Comparison of ENCODE assay signal across 28 mouse cellular contexts in the genomic region with DNA sequence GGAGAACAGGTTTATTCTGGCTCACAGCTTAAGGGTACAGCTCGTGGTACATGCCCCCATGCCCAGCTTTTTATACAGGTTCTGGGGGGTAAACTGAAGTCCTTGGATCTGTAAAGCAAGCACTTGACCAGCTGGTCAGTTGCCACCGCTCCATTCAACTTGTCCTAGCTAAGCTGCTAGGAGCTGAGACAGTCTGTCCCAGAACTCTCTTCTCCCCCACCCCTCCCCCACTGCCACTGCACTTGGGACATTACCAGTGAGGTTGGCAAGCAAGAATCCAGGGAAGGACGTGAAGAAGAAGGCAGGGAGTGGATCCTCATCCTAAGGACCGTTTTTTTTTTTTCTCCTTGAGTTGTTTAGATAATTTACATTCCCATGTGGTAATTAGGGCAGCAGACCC. TPM values are rescaled to one million over a fixed set of nuclear protein-coding genes. Genes with fewer than 3 reads are reported as not detected.
DNase-seq lines count a peak whose midpoint lies in the region; ATAC-seq and TF ChIP-seq lines count a peak whose summit lies in the region.
"Had no signal": no experiment of that assay in that cellular context is flagged by ENCODE, and none has a peak within 500 bp of the region (broad histone marks: within the 10 kb centered on the region; RNA-seq: fewer than 3 reads in every experiment).

No protein-coding gene starts in this region.

- H3K4me1 ChIP-seq in midbrain, embryonic 16.5 days (ENCODE audit: control insufficient read depth, insufficient read depth, low read length), result peaks cover 19% of the 10 kb centered on the region

- DNase-seq in cerebellum, adult 11-12 months, result peak; percentile 60
- DNase-seq in cerebellum, postnatal 10 days, result peak; percentile 53 to 57
- no peak for DNase-seq in cerebellum, adult 8-10 months
- DNase-seq in brain, embryonic 14.5 days (ENCODE audit: low read depth), result peak; percentile 26
- DNase-seq in c-Kit-positive CD71-positive TER-119-positive erythroid progenitor cells, embryonic 14.5 days (ENCODE audit: low spot score), result no peak
- DNase-seq: adrenal gland, adult 2 months; adrenal gland, postnatal 14 days; cerebellum, adult 11 months; embryo, embryonic 11 days; forebrain, postnatal 0 days; gastrocnemius, adult 2 months; gastrocnemius, postnatal 14 days; heart, adult 18-20 months; heart, postnatal 14 days; heart, postnatal 4 days; kidney, adult 18-20 months had no signal

- H3K4me3 ChIP-seq in midbrain, embryonic 16.5 days (ENCODE audit: low read depth, low read length), result no peak overlapping the region
- H3K4me3 ChIP-seq: embryonic facial prominence, embryonic 10.5 days; embryonic facial prominence, embryonic 13.5 days; erythroblast, embryonic 14.5 days; forebrain, embryonic 13.5 days; gastrocnemius, adult 2 months; heart, embryonic 13.5 days had no signal

- H3K4me2 ChIP-seq in midbrain, embryonic 16.5 days (ENCODE audit: low read length), result no peak overlapping the region
- H3K4me2 ChIP-seq: embryonic facial prominence, embryonic 13.5 days; forebrain, embryonic 13.5 days; hindbrain, embryonic 14.5 days had no signal

- no peaks in the 10 kb centered on the region for H3K36me3 ChIP-seq in midbrain, embryonic 16.5 days (ENCODE audit: control insufficient read depth, insufficient read depth, low read length)
- H3K36me3 ChIP-seq: embryonic facial prominence, embryonic 10.5 days; embryonic facial prominence, embryonic 13.5 days; G1E; heart, embryonic 13.5 days had no signal

- no peak overlapping the region for H3K27ac ChIP-seq in midbrain, embryonic 16.5 days (ENCODE audit: low read length)
- H3K27ac ChIP-seq: embryonic facial prominence, embryonic 10.5 days; embryonic facial prominence, embryonic 13.5 days; gastrocnemius, adult 2 months; heart, embryonic 13.5 days; hindbrain, embryonic 14.5 days; hindbrain, postnatal 0 days had no signal

- TF ChIP-seq CTCF in brain, embryonic 14.5 days (IDR thresholded peaks at IDR 0.05; ENCODE audit: borderline replicate concordance, extremely low read depth, insufficient read depth, insufficient read length), result no peak

- H3K9ac ChIP-seq in midbrain, embryonic 16.5 days (ENCODE audit: low read depth, low read length), result no peak overlapping the region
- H3K9ac ChIP-seq: embryonic facial prominence, embryonic 13.5 days; forebrain, embryonic 13.5 days; forebrain, postnatal 0 days; heart, embryonic 13.5 days; hindbrain, embryonic 14.5 days had no signal

- no peak for TF ChIP-seq POLR2A in brain, embryonic 14.5 days (IDR thresholded peaks at IDR 0.05; ENCODE audit: borderline replicate concordance, extremely low read depth, insufficient read depth, insufficient read length, poor library complexity, severe bottlenecking)

- no peaks in the 10 kb centered on the region for H3K27me3 ChIP-seq in midbrain, embryonic 16.5 days (ENCODE audit: control insufficient read depth, insufficient read depth, low read depth, low read length)

- WGBS in midbrain, embryonic 16.5 days, result 19% methylated on average over 4 of the region's 4 CpGs

- no peaks in the 10 kb centered on the region for H3K9me3 ChIP-seq in midbrain, embryonic 16.5 days (replicated peaks; ENCODE audit: control insufficient read depth, low read length, poor library complexity, severe bottlenecking)
- H3K9me3 ChIP-seq: embryonic facial prominence, embryonic 10.5 days; embryonic facial prominence, embryonic 13.5 days; forebrain, embryonic 13.5 days; heart, embryonic 13.5 days had no signal

- ATAC-seq in cerebellum, adult (ENCODE audit: insufficient number of reproducible peaks, low FRiP score, low TSS enrichment), result no peak
- no peak for ATAC-seq in midbrain, embryonic 16.5 days
- ATAC-seq: forebrain, embryonic 13.5 days; forebrain, postnatal 0 days; hindbrain, postnatal 0 days; inflammation-experienced regulatory T-cells, adult 6 months; intestine, embryonic 16.5 days had no signal

RNA-seq across cellular contexts. Expression of gene Pgbd5, which starts 2.7 kb away (rescaled TPM):
- polyA plus RNA-seq in brain, embryonic 14.5 days (2012; rRNA removed), result 32.1 and 33.4 TPM in 2 replicates
- polyA plus RNA-seq in midbrain, embryonic 16.5 days (2015; fragmentation: Nextera tagmentation; extraction: Ambion mirVana), result 12.2 and 13.7 TPM in 2 replicates
- polyA plus RNA-seq: erythroblast, embryonic 14.5 days; G1E; inflammation-experienced regulatory T-cells, adult 6 months had no signal

Comparison
In these comparisons a context has a peak if more than half of its experiments do, and no peak if none do; other contexts are left out.
1. DNase-seq: peak in cerebellum, adult 11-12 months (single experiment), cerebellum, postnatal 10 days (2 of 2) and brain, embryonic 14.5 days (single experiment); none in cerebellum, adult 8-10 months (single experiment) and c-Kit-positive CD71-positive TER-119-positive erythroid progenitor cells, embryonic 14.5 days (single experiment).